Mouse (Mus musculus) ovary, postnatal 14 days (tissue): Measurements from ENCODE around the gene Sco2.

Source experiments
- DNase-seq: peaks from one replicate; pipeline ENCODE4 v3.0.0; 2022; ENCODE audit warnings: low spot score

Sco2 gene

DNA sequence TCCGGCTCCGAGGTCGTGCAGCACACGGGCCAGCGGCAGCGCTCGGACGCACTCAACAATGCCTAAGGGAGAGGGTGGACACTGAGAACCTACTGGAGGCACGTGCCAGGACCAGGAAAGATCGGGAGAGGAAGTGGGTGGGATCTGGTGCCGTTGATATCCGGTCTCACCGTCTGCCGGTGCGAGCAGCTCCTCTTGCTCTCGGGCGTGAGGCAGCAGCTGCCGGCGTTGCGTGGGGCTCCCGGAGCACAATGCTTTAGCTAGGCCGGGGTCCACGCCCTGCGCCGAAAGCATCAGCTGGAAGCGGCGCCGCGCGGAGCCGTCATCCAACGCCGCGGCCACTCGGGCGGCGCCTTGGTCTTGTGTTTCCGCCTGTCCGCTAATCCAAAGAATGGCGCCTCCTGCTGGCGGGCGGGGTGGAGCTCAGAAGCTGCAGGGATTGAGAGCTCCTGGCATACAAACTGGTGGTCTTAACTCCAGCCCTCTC lies at the start of gene Sco2:
Gene Sco2 (minus strand): TSS at position 85 of the 487 bp plus-strand sequence.
- peak; percentile 91 for DNase-seq

DNA sequence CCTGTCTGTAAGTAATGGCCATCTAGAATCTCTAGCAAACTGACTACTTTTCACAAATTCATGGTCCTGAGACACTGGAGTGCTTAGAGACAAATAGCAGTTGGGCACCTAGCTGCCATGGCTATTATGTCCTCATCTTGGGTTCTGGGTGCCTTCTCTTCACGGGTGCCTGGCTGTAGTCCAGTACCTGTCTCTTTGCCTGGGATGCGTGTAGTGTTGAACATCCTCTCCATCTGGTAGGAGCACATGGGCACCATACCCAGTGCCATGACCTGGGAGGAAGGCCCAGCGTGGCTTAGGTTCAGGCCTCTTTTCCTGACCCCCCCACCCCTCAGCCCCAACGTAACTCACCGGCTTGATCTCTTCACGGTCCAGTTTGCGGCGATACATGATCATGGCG lies 48.3 kb upstream of the Sco2 start:
- DNase-seq: no peak

DNA sequence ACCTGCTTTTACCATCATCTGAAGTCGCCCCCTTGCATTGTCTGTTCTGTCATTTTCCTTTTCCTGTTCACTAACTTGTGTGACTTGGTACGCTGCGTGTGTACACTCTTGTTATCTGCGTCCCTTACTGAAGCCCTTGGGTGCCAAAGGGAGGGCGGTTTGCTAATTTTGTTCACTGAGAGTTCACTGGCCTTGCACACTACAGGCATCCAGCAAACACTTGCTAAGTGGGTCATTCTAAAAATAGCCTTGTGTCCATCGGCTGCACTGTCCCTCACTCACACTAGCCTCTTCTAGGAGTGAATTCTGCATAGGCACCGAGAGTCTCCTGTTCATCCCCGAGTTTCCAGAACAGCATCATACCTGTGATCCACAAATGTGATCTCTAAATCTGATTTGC lies 41.6 kb upstream of the Sco2 start:
- no peak for DNase-seq

DNA sequence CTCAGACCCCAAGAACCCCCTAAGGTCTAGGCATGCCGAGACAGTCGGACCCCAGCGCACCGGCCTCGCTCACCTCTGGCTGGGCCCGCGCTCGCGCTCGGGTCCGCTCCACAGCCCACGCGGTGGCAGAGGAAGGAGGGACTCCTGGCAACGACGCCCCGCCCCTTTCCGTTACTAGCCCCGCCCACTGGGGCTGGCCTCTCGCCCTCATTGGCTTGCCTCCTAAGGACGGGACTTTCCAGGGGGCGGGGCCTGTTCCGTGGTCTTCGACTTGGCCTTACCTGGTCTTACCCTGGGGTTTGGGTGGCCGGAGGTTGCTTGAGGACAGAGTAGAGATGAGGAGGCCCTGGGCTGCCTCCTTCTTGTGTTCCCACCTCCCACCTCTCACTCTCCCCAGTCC lies 36.5 kb upstream of the Sco2 start, which contains the start of gene Syce3:
Gene Syce3 (minus strand): TSS at position 386 of the 400 bp plus-strand sequence.
- no peak for DNase-seq

DNA sequence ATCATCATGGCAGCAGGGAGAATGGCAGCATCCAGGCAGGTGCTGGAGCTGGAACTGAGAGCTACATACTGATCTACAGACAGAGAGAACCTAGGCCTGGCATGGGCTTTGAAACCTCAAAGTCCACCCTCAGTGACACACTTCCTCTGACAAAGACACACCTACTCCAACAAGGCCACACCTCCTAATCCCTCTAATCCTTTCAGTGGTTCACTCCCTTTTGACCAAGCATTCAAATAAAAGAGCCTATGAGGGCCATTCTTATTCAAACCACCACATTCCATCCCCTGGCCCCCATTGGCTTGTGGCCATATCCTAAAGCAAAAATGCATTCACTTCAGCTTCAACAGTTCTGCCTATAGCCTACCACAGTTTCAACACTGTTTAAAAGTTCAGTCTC lies 33.0 kb upstream of the Sco2 start:
- no peak for DNase-seq

DNA sequence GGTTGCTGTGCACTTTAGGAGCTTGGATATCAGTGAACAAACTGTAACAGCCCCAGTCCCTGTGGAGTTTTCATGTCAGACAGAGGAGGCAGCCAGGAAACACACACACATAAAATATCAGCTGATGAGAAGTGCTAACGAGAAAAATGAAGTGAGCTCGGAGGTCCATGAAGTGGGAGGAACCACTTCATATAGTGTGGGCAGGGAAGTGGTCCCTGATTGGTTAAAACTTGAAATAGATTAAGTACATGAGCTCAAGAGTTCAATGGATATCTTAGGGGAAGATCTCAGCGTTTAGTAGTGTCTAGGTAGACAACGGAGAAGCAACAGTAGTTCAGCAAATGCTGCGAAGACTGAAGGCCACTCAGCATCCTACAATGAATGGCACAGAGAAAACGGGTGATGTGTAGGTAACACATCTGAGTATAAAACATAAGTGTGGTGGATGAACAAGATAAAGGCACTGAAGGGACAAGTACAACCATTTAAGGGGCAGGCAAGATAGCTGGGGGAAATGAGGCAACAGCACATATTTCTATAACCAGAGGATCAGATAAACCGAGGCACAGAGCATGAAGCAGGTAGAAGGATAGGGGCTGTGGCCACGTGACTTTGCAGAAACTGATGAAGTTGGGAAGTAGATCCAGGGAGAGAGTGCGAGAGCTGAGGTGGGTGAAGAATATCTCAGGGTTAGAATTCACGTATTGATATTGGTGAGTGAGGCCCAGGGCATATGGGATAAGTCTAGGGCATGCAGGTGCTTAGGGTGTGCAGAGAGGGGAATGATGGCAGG lies 31.4 kb upstream of the Sco2 start:
- no peak for DNase-seq

DNA sequence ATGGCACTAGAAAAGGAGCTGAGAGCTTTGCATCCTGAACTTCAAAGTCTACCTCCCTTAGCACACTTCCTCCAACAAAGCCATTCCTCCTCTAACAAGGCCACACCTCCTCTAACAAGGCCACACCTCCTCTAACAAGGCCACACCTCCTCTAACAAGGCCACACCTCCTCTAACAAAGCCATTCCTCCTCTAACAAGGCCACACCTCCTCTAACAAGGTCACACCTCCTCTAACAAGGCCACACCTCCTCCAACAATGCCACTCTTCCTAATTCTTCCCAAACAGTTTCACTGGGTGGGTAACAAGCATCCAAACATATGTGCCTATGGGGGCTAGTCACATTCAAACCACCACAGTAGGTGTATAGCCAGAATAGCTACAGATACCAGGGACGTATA lies 28.8 kb upstream of the Sco2 start:
- DNase-seq: no peak

DNA sequence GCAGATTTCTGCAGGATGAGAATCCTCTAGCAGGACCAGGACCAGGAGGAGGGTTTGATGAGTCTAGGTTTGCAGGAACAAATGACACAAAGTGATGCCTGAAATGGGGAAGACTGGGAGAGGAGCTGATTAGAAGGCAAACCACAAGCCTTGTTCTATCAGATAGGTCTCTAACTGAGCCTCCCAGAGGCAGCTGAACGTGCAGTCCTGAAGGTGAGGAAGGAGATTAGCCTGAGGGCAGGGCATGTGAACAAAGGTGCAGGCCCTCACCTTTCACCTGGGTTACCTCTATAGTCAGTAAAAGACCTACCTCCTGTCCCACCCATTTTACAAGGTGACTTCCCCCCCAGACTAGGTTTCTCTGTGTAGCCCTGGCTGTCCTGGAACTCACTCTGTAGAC lies 26.1 kb upstream of the Sco2 start:
- no peak for DNase-seq

DNA sequence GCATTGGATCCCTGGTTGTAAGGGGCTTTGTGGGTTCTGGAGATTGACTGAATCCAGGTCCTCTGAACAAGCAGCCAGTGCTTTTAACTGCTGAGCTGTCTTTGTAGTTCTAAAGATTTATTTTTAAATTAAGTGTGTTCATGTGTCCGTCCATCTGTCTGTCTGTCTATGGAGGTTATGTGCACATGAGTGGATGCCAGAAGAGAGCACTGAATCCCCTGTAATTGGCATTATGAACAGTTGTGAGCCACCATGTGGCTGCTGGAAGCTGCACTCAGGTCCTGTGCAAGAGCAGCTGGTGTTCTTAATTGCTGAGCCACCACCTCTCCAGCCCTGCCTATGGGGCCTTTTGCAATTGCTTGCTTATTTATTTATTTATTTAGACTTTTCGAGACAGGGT lies 24.5 kb upstream of the Sco2 start:
- DNase-seq: no peak

DNA sequence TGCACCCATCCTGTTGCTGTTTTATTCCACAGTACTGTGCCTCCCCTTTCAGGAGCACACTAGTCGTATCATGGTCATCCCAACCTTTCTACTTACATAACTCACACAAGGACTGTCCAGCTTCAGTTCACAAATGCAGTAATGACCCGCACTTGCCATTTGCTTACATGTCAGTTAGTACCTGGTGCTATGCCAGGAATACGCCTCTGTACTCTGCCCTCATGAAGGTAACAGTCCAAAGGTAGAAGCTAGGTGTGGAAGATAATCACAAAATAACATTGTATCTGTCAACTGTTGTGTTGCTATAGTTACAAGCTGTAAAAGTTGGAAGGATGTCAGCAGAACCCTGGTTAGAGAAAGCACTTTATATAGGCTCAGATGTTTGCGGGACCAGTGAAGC lies 23.2 kb upstream of the Sco2 start:
- DNase-seq: no peak

DNA sequence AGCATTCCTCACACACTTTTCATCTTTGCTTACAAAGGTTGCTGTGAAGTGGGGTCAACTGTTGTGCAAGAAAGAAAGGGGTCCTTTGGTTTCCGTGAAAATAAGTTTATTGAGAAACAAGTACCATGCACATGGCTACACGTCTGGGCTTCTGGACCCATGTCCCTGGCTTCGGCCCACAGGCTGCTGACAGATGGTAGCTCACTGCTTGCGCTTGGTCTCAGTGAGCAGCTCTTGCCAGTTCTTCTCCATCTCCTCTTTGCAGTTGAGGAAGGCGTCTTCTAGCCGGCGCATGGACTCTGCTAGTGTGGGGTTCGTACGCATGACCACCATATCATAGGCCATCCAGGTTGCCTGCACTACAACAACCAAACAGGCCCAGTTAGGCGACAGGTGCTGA lies 16.4 kb upstream of the Sco2 start:
- DNase-seq: no peak

DNA sequence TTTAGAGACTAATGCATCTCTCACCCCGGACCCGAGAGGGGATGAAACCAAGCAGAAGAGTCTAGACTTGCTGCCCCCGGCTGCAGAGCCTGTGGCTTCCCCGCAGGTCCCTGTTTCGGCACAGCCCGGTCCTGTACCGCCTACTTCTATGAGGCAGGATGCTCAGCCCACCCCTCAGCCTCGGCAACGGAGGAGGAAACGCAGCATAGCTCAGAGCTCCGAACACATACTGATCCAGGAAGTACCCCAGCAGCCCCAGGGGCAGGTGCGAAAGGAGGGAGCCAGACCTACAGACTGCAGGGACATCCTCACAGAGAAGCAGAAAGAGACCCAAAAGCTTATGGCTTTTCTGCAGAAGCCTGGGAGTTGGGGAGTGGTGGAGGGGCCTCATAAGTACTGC lies 13.5 kb upstream of the Sco2 start:
- no peak for DNase-seq

DNA sequence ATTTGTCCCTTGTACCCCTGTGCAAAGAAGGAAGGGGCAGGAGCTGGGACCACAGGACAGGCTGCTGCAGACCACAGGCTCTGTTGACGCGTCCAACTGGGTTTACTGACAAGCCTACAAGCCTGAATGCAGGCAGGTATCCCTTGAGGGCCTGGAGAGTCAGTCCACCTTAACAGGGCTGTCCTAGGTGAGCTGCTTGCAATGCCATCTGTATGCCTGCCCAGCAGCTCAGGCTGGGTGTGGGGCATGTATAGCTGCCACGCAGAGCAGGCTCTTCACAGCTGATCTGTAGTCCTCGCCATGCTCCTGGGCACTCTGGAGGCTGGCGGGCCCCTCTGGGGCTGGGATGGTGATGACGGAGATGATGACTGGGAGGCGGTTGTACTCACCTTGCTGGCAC lies 11.0 kb upstream of the Sco2 start, which contains the start of gene Klhdc7b:
Gene Klhdc7b (plus strand): TSS at position 301 of the 400 bp plus-strand sequence.
- no peak for DNase-seq

DNA sequence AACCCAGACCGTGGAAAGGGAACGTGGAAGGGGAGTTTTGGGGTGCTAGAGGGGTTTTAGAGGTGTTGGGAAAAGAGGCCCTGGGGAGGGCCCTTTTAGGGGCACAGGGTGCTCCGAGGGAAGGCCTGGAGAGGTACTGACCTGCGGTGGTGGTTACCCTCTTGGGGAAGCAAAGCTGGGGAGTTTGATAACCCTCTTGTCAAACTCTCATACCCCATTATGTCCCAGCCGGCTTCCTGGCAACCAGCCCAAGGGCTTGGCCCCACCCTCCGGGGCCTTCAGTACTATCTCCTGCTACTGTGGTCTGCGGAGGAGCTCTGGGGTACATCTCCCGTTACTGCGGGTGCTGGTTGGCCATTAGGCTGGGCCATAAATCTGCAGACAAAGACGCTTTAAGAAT lies 5.8 kb upstream of the Sco2 start:
- no peak for DNase-seq

DNA sequence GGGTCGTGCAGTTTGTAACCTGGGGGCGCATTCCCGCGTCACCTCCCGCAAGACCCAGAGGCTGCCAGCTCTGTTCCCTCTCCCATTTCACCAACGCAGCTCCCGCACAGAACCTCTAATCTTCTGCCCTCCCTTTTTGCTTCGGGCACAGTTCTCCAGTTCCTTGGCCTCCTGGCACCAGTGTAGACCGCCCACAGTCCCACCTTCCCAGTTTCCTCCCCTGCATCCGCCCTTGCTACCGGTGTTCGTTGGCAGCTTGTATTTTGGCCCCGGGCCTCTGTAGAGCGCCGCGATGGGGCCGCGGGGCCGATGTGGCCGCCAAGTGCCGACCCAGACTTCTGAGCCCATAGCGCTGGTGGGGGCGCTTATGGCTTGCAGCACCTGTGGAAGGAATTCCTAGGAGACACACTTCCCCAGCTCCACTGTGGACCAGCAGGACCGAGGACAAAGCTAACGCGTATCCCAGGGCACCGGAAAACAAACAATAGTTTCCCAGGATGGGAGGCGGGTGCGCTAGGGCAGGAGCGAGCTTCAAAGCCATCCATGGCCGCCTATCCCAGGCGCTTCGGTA lies 5.3 kb upstream of the Sco2 start, which contains the start of gene Odf3b:
Gene Odf3b (minus strand): TSS at position 452 of the 571 bp plus-strand sequence.
- DNase-seq: peak; percentile 32

DNA sequence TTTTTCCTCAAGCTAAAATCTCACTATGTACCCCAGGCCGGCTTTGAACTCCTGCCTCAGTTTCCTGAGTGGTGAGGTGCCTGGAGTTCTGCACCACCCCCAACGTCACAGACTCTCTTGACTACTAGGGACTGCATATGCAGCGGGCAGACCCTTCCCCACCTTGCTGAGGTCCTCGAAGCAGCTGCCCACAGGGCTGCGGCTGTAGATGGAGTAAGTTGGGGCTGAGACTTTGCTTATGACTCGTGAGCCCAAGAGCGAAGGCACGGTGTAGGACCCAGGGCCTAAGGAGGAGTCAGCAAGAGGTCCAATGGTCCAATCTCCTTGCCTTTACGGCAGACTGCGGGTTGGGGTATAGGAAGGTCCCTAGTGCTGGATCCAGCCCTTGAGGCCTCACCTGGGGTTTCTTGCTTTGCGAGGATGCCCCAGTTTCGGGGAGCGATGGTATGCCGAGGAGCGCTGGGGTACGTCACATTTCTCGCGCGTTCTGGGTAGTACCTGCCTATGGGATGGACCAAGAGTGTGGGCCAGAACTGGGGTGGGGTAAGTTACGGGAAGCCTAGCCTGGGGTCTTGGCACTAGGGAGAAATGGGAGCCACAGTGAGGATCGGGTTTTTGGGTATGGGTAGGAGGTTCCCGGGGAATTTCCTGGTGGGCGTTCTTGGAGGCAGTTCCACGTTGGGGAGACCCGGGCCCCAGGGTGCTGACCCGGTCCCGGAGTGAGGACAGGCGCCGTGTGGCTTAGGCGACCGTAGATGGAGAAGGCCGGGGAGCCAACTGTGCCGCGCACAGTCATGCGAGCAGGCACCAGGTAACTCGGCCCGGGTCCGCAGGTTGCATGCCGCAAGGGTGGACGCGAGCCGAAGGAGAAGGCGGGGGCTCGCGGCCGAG lies 4.5 kb upstream of the Sco2 start:
- no peak for DNase-seq

DNA sequence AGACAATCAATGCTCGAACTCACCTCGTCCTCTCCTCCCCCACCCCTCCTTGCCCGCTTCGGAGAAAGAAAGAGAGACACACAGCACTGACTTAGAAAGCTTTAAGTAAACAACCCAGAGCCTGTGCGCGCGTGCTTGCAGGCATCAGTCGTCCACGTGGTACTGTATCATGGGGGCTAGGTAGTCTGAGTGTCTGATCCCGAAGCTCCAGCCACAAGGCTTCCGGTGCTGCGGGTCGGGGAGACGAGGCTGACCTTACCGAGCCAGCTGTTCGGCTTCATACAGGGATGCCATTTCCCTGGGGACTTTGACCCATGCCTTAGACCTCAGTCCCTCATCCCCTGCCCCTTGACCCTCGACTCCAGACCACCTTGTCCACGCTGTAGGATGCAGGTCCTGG lies 3.7 kb upstream of the Sco2 start:
- no peak for DNase-seq

DNA sequence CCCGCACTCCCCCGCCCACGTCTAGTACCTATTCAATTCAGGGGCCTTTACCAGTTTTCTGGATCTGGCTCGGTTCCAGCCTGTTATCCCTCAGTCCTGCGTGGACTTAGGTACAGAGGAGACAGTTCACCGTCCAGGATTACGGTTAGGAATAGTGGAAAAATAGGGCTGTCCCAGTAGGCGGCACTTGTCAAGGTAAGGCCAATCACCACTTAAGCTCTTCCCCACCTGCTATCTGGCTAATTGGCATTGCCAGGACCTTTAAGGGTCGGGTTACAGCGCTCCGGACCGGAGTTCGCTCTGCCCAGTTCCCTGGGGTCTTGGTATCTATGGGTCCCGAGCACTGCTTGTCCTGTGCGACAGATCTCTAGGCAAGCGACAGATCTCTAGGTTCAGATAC lies 3.3 kb upstream of the Sco2 start, which contains the start of gene Tymp:
Gene Tymp (minus strand): TSS at position 83 of the 400 bp plus-strand sequence.
- no peak for DNase-seq

DNA sequence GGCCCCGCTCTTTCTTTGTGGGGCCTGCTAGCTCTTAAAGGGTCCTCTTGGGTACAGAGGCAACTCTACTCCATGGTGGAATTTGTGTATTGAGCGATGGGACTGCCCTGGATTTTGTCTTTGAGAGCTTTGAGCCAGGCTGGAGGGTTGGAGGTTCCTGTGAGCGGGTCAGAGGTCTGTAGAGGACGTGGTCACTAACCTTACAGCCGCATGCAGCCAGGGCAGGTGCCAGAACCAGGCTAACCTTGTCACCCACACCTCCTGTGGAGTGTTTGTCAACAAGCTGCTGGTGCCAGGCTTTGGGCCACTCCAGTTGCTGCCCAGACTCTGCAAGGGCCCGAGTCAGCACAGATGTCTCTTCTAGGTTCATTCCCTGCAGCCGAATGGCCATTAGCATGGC lies 2.4 kb upstream of the Sco2 start:
- DNase-seq: no peak

DNA sequence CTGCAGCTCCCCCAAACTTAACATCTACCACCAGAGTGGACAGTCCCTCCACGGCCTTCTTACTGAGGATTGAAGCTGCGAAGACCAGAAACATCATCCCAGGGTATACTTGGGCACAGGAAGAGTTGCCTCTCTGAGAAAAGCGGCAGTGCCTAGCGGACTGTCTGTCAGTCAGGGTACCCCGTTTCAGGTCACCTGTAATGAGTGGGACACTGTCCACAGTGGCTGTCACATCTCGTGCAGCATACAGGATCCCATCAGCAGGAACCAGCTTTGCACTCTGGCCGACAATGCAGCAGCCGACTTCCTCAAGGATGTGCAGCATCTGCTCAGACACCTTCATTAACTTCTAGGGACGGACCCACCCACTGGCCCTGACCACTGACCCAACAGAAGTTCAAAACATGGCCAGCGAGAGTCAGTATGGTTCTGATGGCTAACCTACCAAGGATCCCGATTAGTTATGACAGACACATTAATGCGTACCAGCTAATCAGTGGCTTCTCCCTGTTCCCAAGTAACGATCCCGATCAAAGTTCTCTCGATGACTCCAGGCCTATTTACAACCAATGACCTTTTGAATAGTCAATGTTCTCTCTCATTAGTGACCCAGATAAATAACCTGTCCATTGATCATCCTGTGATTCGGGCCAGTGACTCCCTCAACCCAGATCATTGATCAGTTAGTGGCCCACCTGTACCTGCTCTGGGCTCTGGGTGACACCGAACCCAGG lies 1.3 kb upstream of the Sco2 start:
- no peak for DNase-seq

DNA sequence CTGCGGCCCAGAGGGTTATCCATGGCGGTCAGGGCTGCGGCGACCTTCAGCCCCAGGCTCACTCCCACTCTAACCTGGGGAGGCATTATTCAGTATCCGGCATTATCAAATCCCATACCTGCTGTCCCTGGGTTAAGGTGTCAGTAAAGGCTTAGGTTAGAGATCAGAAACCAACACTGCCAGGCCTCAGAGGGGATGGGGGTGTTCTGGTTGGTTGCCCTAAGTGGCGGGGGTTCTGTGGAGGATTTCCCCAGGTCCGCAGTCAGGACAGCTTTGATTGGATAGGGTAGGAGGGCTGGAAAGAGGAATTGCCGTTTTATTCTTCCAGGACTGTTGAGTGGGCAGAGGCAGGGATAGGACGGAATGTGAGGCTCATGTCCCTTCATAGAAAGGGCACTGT lies 694 bp upstream of the Sco2 start:
- no peak for DNase-seq
